Mouse (Mus musculus) heart, embryonic 13.5 days (tissue): ENCODE measurements around the gene Acmsd. TPM values are rescaled to one million over a fixed set of nuclear protein-coding genes. Genes with fewer than 3 reads are reported as not detected.

Experiments
- ATAC-seq: fragments of 200-750 bp; cut with Nextera tagmentation; 2 replicates; pipeline ENCODE4 v1.8.0; 2017; ENCODE audit warnings: moderate TSS enrichment; ENCODE audit not compliant: insufficient number of reproducible peaks, low FRiP score, low TSS enrichment; ENCODE audit errors: extremely low read depth
- H3K27ac ChIP-seq: fragments of 300-500 bp; sonication (generic); replicated peaks from 2 replicates; pipeline ENCODE4 v1.5.1; 2015; ENCODE audit warnings: moderate library complexity, mild to moderate bottlenecking, inconsistent platforms
- H3K27me3 ChIP-seq: fragments of 300-500 bp; sonication (generic); replicated peaks from 2 replicates; pipeline ENCODE4 v1.6.1; 2015; ENCODE audit warnings: mild to moderate bottlenecking, inconsistent platforms
- H3K36me3 ChIP-seq: fragments of 300-500 bp; sonication (generic); 2 replicates; pipeline ENCODE4 v1.6.1; 2015; ENCODE audit warnings: mild to moderate bottlenecking, inconsistent platforms
- H3K4me1 ChIP-seq: fragments of 300-500 bp; sonication (generic); 2 replicates; pipeline ENCODE4 v1.6.1; 2015; ENCODE audit warnings: inconsistent platforms
- H3K4me2 ChIP-seq: fragments of 300-500 bp; sonication (generic); 2 replicates; pipeline ENCODE4 v1.6.1; 2015; ENCODE audit warnings: inconsistent platforms, mild to moderate bottlenecking, moderate library complexity
- H3K4me3 ChIP-seq: fragments of 300-500 bp; sonication (generic); 2 replicates; pipeline ENCODE4 v1.5.1; 2015; ENCODE audit warnings: moderate library complexity, mild to moderate bottlenecking, inconsistent platforms
- H3K9ac ChIP-seq: fragments of 300-500 bp; sonication (generic); 2 replicates; pipeline ENCODE4 v1.6.1; 2015; ENCODE audit warnings: inconsistent platforms, mild to moderate bottlenecking, moderate library complexity
- H3K9me3 ChIP-seq: fragments of 300-500 bp; sonication (generic); 2 replicates; pipeline ENCODE4 v1.6.1; 2016; ENCODE audit warnings: inconsistent platforms
- WGBS: fragments of 180-500 bp; shearing (Covaris S2); methylation state at CpG from one replicate; pipeline ENCODE4 v1.1.7; 2015; ENCODE audit warnings: mixed read lengths; 5-methylcytosine and 5-hydroxymethylcytosine counted together
- polyA plus RNA-seq: library from polyadenylated mRNA; unstranded; fragments of >200 nt; fragmentation: Nextera tagmentation; extraction: Ambion mirVana; gene quantifications from 2 replicates; pipeline ENCODE4 v1.2.1, GENCODE M21; 2015

Acmsd gene
- polyA plus RNA-seq, 1 experiment from 2014 or later = 0.49 TPM

DNA sequence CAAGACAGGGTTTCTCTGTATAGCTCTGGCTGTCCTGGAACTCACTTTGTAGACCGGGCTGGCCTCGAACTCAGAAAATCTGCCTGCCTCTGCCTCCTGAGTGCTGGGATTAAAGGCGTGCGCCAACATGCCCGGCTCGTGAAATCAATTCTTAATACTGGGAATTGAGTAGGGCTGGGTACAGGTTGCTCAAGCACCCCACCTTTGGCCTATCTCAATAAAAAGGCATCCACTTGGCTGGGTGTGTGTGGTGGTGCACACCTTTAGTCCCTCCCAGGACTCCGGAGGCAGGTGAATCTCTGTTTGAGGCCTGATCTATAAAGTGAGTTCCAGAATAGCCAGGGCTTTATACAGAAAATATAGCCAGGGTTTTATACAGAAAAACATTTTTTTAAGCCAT lies 79.5 kb downstream of the Acmsd start:
- no peak for ATAC-seq
- 93% methylated on average over 7 of the region's 7 CpGs for WGBS

DNA sequence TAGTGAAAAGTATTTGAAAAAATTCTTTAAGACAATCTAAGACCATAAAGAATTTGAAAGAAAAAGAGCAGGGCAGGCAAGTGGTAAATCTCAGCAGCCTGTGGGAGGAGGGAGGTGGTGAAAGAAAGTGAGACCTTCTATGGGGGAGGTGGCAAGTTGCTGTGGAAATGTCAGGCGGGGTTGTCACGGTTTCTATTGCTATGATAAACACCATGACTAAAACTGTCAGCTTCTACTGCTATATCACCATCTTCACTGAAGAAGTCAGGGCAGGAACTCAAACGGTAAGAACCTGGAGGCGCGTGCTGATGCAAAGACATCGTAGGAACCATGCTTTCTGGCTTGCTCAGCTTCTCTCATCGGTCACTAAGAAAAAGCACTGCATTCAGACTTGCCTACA lies 83.7 kb downstream of the Acmsd start:
- H3K9ac ChIP-seq = no peak overlapping the region
- H3K4me1 ChIP-seq = peaks cover 13% of the 10 kb centered on the region
- H3K27me3 ChIP-seq = no peaks in the 10 kb centered on the region
- H3K27ac ChIP-seq = no peak overlapping the region
- ATAC-seq = no peak
- 53% methylated on average over 7 of the region's 7 CpGs for WGBS
- H3K4me3 ChIP-seq = no peak overlapping the region
- H3K36me3 ChIP-seq = peaks cover under 1% of the 10 kb centered on the region; the same call in 1 of the 2 replicates
- H3K4me2 ChIP-seq = peak overlapping the region; percentile 34
- H3K9me3 ChIP-seq = no peaks in the 10 kb centered on the region

More for the DNA sequence above, 79.5 kb downstream of the Acmsd start:
- Histone ChIP-seq H3K9ac (no peak overlapping the region), H3K27ac (no peak overlapping the region), H3K27me3 (no peaks in the 10 kb centered on the region), H3K36me3 (peaks cover 34% of the 10 kb centered on the region), H3K9me3 (no peaks in the 10 kb centered on the region), H3K4me2 (no peak overlapping the region), H3K4me3 (no peak overlapping the region), H3K4me1 (peaks cover 10% of the 10 kb centered on the region)

DNA sequence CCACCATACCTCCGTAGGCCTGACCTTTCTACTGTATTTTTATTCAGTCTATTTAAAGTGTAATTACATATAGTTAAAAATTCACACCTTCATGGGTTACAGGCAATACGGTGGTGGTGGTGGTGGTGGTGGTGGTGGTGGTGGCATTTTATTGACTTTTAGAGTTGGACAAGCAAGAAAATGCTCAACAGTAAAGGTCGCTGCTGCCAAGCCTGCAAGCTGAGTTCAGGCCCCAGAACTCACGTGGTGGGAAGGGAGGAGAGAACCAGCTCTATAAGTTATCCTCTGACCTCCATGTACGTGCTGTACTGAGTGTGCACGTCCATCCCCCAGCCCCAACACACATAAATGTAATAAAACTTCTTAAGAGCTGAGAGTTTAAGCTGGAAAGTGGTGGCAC lies 87.2 kb downstream of the Acmsd start:
- WGBS = 83% methylated on average over 6 of the region's 6 CpGs
- no peaks in the 10 kb centered on the region for H3K27me3 ChIP-seq
- ATAC-seq = no peak

More for the DNA sequence above, 87.2 kb downstream of the Acmsd start:
- no peak overlapping the region for H3K4me3 ChIP-seq
- H3K4me2 ChIP-seq = no peak overlapping the region
- no peak overlapping the region for H3K27ac ChIP-seq
- H3K9ac ChIP-seq = no peak overlapping the region
- H3K9me3 ChIP-seq = no peaks in the 10 kb centered on the region
- no peaks in the 10 kb centered on the region for H3K36me3 ChIP-seq
- H3K4me1 ChIP-seq = peaks cover 14% of the 10 kb centered on the region

Other genes with a start within 250 kb of the Acmsd start
- 22.4 and 23.6 TPM in 2 replicates for gene Tmem163, start 49.9 kb upstream of the Acmsd start, polyA plus RNA-seq
- gene Ccnt2, start 44.8 kb downstream of the Acmsd start, polyA plus RNA-seq = 56.9 and 62.6 TPM in 2 replicates
- gene Map3k19, start 125.6 kb downstream of the Acmsd start, polyA plus RNA-seq = 0.04 TPM in 1 of 2 replicates, not detected in the other
- 21.7 and 21.8 TPM in 2 replicates for gene Rab3gap1, start 139.4 kb downstream of the Acmsd start, polyA plus RNA-seq